ENCODE assay signal across 8 mouse cellular contexts in genomic region chr4:135875546-135875945, GRCm38 (mm10). TPM values are rescaled to one million over a fixed set of nuclear protein-coding genes. Genes with fewer than 3 reads are reported as not detected.
A peak's percentile ranks its signal among the peaks of the same experiment; 100 is the strongest.
DNase-seq lines count a peak whose midpoint lies in the region; ATAC-seq and TF ChIP-seq lines count a peak whose summit lies in the region.

No protein-coding gene starts in this region.

- H3K4me2 ChIP-seq in stomach, embryonic 14.5 days (replicated peaks; ENCODE audit: low read depth, low read length): no peak overlapping the region

- peaks cover 5% of the 10 kb centered on the region for H3K27me3 ChIP-seq in megakaryocyte, embryonic 14.5 days (replicated peaks)
- H3K27me3 ChIP-seq in stomach, embryonic 14.5 days (ENCODE audit: control insufficient read depth, insufficient read depth, low read length): no peaks in the 10 kb centered on the region
- no peaks in the 10 kb centered on the region for H3K27me3 ChIP-seq in cerebellum, adult 2 months (ENCODE audit: control insufficient read depth, insufficient read depth, low read length)

- H3K9me3 ChIP-seq in megakaryocyte, embryonic 14.5 days: no peaks in the 10 kb centered on the region
- no peaks in the 10 kb centered on the region for H3K9me3 ChIP-seq in stomach, embryonic 14.5 days (ENCODE audit: control insufficient read depth, low read depth, low read length)

- peak; percentile 90 for DNase-seq in heart, adult 11 months
- no peak for DNase-seq in heart, adult 9 months (ENCODE audit: low spot score in 2 of 2)
- peak; percentile 63 for DNase-seq in induced T-regulatory cell, adult 2 months (ENCODE audit: low read depth)
- DNase-seq in yolk sac, embryonic 10.5 days (ENCODE audit: low spot score): no peak
- no peak for DNase-seq in cerebellum, adult 2 months

- peak overlapping the region; percentile 96 for H3K4me3 ChIP-seq in megakaryocyte, embryonic 14.5 days (replicated peaks)
- H3K4me3 ChIP-seq in stomach, embryonic 14.5 days (ENCODE audit: low read depth, low read length): no peak overlapping the region
- H3K4me3 ChIP-seq in cerebellum, adult 2 months (replicated peaks; ENCODE audit: insufficient read depth, low read depth, low read length): no peak overlapping the region

- ATAC-seq in megakaryocyte, adult 5-6 weeks (ENCODE audit: poor library complexity, severe bottlenecking): no peak
- ATAC-seq in stomach, embryonic 14.5 days (ENCODE audit: insufficient number of reproducible peaks, insufficient read depth, low FRiP score, low read depth): no peak

- H3K36me3 ChIP-seq in megakaryocyte, embryonic 14.5 days (replicated peaks; ENCODE audit: low read length): peaks cover 23% of the 10 kb centered on the region
- peaks cover 14% of the 10 kb centered on the region for H3K36me3 ChIP-seq in stomach, embryonic 14.5 days (ENCODE audit: control insufficient read depth, insufficient read depth, low read length)

- WGBS in stomach, embryonic 14.5 days: 32% methylated on average over 7 of the region's 7 CpGs
- WGBS in cerebellum, adult 2 months: 55% methylated on average over 7 of the region's 7 CpGs

- no peak for TF ChIP-seq POLR2A in cerebellum, adult 2 months (IDR thresholded peaks at IDR 0.05; ENCODE audit: borderline replicate concordance, insufficient read depth, low read length)

- TF ChIP-seq CTCF in cerebellum, adult 2 months (IDR thresholded peaks at IDR 0.05; ENCODE audit: borderline replicate concordance, insufficient read depth, low read depth, low read length): no peak

- peak overlapping the region; percentile 50; the same call in 1 of the 2 replicates for H3K27ac ChIP-seq in stomach, embryonic 14.5 days (ENCODE audit: low read length)
- no peak overlapping the region for H3K27ac ChIP-seq in cerebellum, adult 2 months (ENCODE audit: insufficient read depth, low read length)

- no peak overlapping the region for H3K9ac ChIP-seq in stomach, embryonic 14.5 days (replicated peaks; ENCODE audit: low read depth, low read length)

- H3K4me1 ChIP-seq in megakaryocyte, embryonic 14.5 days: peaks cover 51% of the 10 kb centered on the region
- H3K4me1 ChIP-seq in stomach, embryonic 14.5 days (ENCODE audit: control insufficient read depth, insufficient read depth, low read length): peaks cover 39% of the 10 kb centered on the region
- peaks cover 4% of the 10 kb centered on the region; the same call in 1 of the 2 replicates for H3K4me1 ChIP-seq in cerebellum, adult 2 months (ENCODE audit: control insufficient read depth, insufficient read depth, low read length)

RNA-seq across cellular contexts. Expression of gene Pnrc2, which starts 1.9 kb away (rescaled TPM):
- 6.2 TPM in 1 of 2 replicates, not detected in the other for polyA plus RNA-seq in megakaryocyte, embryonic 14.5 days (2012; ENCODE audit: insufficient read depth, low replicate concordance)
- 248 and 273 TPM in 2 replicates for total RNA-seq in megakaryocyte, adult 5-6 weeks (2015)
- total RNA-seq in megakaryocyte, adult 5-6 weeks (2017): 249 and 251 TPM in 2 replicates
- polyA plus RNA-seq in stomach, embryonic 14.5 days (2014; fragmentation: Nextera tagmentation; extraction: Ambion mirVana): 172 and 189 TPM in 2 replicates
- 59.7 and 61.5 TPM in 2 replicates for polyA plus RNA-seq in cerebellum, adult 2 months (2012; rRNA removed)

RNA-seq across cellular contexts. Expression of gene Cnr2, which starts 19.6 kb away (rescaled TPM):
- polyA plus RNA-seq in megakaryocyte, embryonic 14.5 days (2012; ENCODE audit: insufficient read depth, low replicate concordance): 1.3 and 4.9 TPM in 2 replicates
- 15.2 and 16.9 TPM in 2 replicates for total RNA-seq in megakaryocyte, adult 5-6 weeks (2015)
- 18.8 and 20.7 TPM in 2 replicates for total RNA-seq in megakaryocyte, adult 5-6 weeks (2017)
- 0.38 and 0.39 TPM in 2 replicates for polyA plus RNA-seq in stomach, embryonic 14.5 days (2014; fragmentation: Nextera tagmentation; extraction: Ambion mirVana)
- polyA plus RNA-seq in cerebellum, adult 2 months (2012; rRNA removed): 0.05 and 0.06 TPM in 2 replicates

RNA-seq across cellular contexts. Expression of gene Srsf10, which starts 20.0 kb away (rescaled TPM):
- polyA plus RNA-seq in megakaryocyte, embryonic 14.5 days (2012; ENCODE audit: insufficient read depth, low replicate concordance): 81.0 and 110 TPM in 2 replicates
- total RNA-seq in megakaryocyte, adult 5-6 weeks (2015): 104 and 125 TPM in 2 replicates
- 130 and 147 TPM in 2 replicates for total RNA-seq in megakaryocyte, adult 5-6 weeks (2017)
- 297 and 298 TPM in 2 replicates for polyA plus RNA-seq in stomach, embryonic 14.5 days (2014; fragmentation: Nextera tagmentation; extraction: Ambion mirVana)
- 54.7 and 61.5 TPM in 2 replicates for polyA plus RNA-seq in cerebellum, adult 2 months (2012; rRNA removed)

RNA-seq across cellular contexts. Expression of gene Fuca1, which starts 45.0 kb away (rescaled TPM):
- polyA plus RNA-seq in megakaryocyte, embryonic 14.5 days (2012; ENCODE audit: insufficient read depth, low replicate concordance): 19.9 and 22.2 TPM in 2 replicates
- total RNA-seq in megakaryocyte, adult 5-6 weeks (2015): 72.1 and 86.7 TPM in 2 replicates
- total RNA-seq in megakaryocyte, adult 5-6 weeks (2017): 143 and 189 TPM in 2 replicates
- polyA plus RNA-seq in stomach, embryonic 14.5 days (2014; fragmentation: Nextera tagmentation; extraction: Ambion mirVana): 87.7 and 93.3 TPM in 2 replicates
- polyA plus RNA-seq in cerebellum, adult 2 months (2012; rRNA removed): 46.5 and 47.9 TPM in 2 replicates

Comparison
In these comparisons a context has a peak if more than half of its experiments do, and no peak if none do; other contexts are left out.
1. DNase-seq: peak in heart, adult 11 months (single experiment) and induced T-regulatory cell, adult 2 months (single experiment); none in heart, adult 9 months (0 of 2), yolk sac, embryonic 10.5 days (single experiment) and cerebellum, adult 2 months (0 of 2).